Mouse (Mus musculus) retina, postnatal 1 day (tissue): ENCODE measurements at regions not wholly inside any gene's neighbourhood (a gene's known extent, or its start where the extent isn't known, plus 50 kb on each side); places are given as distances from the start of the nearest gene placed in this dataset.

Experiments
- DNase-seq: peaks from one replicate; pipeline ENCODE4 v3.0.0-alpha.2; 2012

- no peak for DNase-seq
Observed at GRCm38 (mm10) chr3:52797801-52798200, 219.2 kb downstream of the Cog6 start.

GRCm38 (mm10) chr3:52797164-52797563 is 219.9 kb downstream of the Cog6 start:
- DNase-seq, result no peak

GRCm38 (mm10) chr3:52794218-52794617 is 222.8 kb downstream of the Cog6 start:
- DNase-seq, result no peak

- DNase-seq, result no peak
Observed at GRCm38 (mm10) chr3:52792801-52793200, 224.2 kb downstream of the Cog6 start.

- DNase-seq, result no peak
Observed at GRCm38 (mm10) chr3:52792121-52792520, 224.9 kb downstream of the Cog6 start.

DNA sequence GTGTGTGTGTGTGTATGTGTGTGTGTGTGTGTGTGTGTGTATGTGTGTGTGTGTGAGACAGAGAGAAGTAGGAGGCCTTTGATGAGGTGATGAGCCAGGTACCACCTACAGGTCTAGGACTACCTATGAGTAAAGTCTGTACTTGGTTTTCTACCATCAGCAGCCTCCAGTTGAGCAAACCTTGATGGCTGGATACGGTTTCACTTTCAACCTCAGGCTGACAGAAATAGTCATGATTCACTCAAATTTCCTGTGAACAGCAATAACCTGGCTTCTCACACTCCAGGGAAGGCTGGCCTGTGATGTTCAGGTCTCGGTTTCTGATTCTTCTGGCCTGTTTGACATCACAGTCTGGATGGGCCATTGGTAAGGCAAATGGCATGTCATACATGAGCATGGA is 226.1 kb downstream of the Cog6 start:
- DNase-seq, result no peak

DNA sequence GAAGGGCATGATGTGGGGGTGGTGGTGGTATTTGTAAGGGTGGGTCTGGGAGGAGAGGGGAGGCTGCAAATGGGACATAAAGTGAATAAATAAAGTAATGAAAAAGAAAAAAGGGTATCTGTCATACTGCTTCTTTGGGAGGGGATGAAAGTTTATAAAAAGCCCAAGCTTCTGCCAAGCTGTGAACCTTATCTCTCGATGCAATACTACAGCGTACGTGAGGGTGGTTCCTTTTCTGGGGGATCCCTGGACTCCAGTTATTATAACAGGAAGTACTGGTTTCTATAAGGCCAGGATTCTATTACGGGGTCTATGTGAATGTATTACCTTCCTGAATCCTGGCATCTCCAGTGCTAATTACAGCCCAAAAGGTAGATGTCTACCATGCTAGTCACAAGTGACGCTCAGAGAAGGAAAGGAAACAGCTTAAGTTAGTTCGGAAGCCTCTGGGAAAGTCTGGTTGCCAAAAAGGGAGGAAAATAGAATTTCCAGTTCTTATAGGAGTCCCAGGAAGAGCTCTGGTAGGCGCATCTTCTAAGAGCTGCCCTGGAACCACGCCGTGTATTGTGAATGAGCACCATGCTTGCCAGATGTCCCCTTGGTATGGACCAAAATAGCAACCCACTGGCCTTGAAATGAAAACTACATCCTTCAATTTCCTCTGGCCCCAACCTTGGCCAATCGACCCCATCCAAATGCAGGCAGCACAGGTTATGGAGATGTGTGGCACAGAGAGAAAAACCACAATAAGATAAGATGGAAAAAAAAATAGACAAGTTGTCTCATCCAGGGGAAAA is 228.9 kb downstream of the Cog6 start:
- DNase-seq, result no peak

DNA sequence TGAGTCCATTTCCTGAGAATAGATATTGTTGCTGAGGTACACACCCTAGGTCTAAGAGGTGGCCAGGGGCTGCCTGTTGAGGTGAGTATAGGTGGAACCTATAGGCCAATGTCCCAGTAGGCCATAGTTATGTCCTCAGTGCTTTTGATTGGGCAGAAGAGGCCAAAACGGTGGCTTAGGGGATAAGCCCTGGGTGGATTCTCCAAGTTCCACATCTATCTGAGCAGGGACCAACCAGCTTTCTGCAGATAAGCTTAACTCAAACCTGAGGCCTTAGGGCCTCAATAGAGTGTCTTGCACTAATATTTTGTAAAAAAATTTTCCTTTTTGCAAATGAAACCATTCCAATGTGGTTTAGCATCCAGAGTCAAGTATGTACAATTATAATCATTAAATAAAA is 231.4 kb downstream of the Cog6 start:
- no peak for DNase-seq

GRCm38 (mm10) chr3:52784476-52784875 is 232.6 kb downstream of the Cog6 start:
- peak; percentile 22 for DNase-seq

- DNase-seq, result no peak
Observed at GRCm38 (mm10) chr3:52782576-52782975, 234.5 kb downstream of the Cog6 start.

DNA sequence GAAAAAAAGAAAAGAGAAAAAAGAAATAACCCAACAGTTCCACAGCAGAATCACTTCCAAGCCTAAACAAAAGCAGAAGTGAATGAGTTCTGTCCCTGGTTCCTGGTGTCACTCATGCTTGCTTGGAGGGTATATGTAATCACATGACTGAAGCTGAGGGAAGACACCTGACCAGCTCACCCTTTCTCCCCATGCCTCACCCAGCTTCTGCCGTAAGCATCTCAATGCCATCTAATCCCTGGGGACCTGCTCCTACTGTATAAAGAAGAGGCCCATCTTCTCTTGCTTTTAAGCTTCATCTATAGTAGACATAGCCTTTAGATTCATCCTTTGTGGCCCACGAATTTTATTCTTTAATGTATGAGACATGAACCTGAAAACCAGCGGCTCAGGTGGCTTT is 235.5 kb downstream of the Cog6 start:
- DNase-seq, result no peak

DNA sequence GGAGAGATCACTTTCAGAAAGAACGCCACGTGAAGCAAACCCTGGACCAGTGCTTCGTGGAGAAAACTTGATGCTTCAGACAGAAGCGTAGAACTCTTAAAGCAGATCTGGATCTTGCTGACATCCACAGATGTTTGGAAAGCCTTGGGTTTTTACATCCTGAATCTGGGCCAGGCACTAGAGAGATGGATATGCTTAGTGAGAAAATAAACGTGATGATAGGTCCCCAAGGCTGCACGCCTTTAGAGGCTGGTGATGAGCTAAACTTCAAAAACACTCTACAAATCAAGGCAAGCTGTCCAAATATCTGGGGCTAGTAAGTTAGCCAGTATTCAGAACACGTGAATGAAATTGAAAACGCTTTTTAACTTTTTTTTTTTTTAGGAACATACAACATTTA is 236.7 kb downstream of the Cog6 start:
- no peak for DNase-seq

GRCm38 (mm10) chr3:52775875-52776274 is 241.2 kb downstream of the Cog6 start:
- DNase-seq, result no peak

- DNase-seq, result peak; percentile 12
Observed at GRCm38 (mm10) chr3:52775156-52775555, 241.9 kb downstream of the Cog6 start.

- DNase-seq, result peak; percentile 12
Observed at GRCm38 (mm10) chr3:52774734-52775133, 242.3 kb downstream of the Cog6 start.

- DNase-seq, result no peak
Observed at GRCm38 (mm10) chr3:52767276-52767675, 249.8 kb downstream of the Cog6 start.

- DNase-seq, result no peak
Observed at GRCm38 (mm10) chr3:52766841-52767240, 250.2 kb downstream of the Cog6 start.

DNA sequence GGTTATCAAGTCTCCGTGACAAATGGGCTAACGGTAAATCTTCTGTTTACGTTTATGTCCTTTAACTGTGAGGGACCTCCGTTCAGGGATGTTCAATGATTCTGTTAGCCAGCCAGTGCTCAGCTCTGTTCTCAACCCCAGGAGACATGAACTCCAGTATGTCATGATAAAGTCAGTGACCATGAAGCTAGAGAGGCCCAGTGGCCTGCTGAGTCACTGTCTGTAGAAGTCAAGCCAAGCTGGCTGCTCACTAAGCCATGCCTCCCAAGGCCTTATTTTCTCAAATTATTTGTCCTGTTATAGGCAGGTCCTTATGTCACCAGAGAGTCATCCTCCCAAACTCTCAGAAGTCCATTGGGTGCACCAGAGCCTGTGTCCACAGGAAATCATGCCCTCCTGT is 252.9 kb downstream of the Cog6 start:
- no peak for DNase-seq

DNA sequence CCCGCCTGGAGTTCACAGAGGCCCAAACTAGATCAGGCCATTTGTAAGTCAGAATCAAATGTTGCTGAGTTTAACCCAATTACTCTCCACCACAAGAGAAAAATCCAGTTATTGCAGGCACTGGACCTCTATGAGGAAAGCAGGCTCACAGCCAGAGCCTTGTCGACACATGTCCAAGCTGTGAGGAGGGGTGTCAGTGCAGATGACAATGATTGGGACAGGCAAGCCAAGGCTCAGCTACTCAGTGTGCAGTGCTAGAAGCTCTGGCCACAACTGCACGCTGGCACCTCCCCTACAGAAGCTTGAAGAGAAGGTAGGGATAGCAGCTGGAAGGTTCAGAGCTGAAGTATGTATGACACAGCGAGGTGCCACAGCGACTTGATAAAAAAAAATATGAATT is 253.4 kb downstream of the Cog6 start:
- DNase-seq, result peak; percentile 9

DNA sequence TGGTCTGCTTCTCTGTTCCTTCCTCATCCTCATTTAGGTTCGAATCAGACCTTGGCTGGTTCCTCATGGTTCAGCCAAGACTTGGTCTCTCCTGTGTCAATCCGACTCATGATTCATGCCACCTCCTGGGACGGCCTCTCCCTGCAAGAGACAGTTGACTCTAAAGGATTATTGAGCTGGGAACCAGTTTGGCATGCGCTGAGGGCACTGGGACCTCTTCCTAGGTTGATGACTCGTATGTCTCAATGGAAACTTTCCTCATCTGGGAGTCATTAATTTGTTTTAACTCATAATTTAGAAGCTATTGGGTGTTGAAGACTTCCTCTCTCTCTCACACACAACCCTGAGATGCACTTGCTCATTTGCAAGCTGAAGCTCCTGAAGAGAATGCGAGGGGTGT is 254.5 kb downstream of the Cog6 start:
- DNase-seq, result no peak

- DNase-seq, result no peak
Observed at GRCm38 (mm10) chr3:52759846-52760245, 257.2 kb downstream of the Cog6 start.

DNA sequence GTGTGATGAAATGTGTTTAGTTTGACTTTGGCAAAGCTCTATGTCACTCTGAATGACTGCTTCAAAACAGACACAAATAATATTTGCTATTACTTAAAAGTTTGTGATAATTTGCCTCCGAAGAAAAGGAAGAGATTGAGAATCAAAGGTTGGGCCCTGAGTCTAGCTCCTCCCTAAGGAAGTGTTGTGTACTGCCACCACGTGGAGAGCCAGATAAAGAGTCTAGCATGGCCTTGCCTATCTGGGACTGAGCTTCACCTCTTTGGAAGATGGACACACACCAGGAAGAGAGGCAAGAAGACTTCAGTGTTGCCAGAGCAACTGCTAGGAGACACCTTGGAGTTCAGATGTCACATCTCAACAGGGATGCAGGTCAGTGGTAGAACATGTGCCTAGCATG is 258.5 kb downstream of the Cog6 start:
- peak; percentile 48 for DNase-seq

DNA sequence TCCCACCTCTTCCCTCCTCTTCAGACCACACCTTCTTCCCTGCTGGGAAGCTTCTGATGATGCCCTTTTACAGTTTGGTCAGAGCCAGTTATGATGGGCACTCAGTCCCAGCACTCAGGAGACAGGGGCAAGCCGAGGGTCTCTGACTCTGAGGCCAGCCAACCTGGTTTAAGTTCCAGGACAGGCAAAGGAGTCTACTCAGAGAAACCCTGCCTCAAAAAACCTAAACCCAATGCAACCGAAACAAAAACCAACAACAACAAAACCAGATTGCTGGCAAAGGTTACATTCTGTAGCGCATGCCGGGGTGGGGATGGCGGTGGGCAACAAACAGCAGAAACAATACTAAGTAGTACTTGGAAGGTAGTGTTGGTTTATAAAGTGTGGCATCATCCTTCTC is 260.2 kb downstream of the Cog6 start:
- no peak for DNase-seq

DNA sequence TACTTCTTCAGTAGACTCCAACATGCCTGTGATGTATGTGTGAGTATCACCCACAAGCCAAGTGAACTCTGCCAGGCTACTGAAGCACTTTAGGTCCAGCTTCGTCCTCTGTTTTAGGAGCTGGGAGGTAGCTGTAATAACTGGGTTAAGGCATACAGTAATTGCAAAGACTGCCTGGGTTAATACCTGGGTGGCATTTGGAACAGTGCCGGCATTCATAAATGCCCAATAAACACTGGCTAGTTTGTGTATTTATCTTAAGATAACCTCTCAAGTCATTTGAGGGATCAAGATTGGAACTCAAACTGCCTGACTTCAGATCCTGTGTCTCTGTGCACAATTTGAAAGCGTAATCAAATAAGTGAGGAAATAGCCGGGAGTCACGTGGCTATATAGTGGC is 261.0 kb downstream of the Cog6 start:
- DNase-seq, result no peak

DNA sequence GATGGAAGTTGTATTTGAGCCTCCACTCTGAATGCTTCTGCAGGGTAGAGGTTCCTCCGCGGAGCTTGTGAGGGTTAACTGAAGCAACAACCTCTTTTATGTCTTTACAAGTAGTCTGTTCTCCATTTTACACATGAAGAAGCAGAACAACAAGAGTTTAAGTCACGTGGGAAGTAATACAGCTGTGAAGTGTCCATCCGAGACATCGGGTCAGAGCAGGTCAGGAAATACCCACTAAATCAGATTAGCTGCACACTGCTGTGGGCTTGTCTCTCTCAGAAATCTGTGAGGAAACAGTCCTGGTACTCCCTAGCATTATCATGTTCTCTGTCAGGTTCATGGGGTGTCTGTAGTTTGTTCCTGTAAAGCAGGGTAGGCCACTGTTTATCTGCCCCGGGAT is 262.1 kb downstream of the Cog6 start:
- peak; percentile 27 for DNase-seq
